Mouse (Mus musculus) heart, adult 18-20 months (tissue): ENCODE results near the gene Rlbp1. TPM values are rescaled to one million over a fixed set of nuclear protein-coding genes. Genes with fewer than 3 reads are reported as not detected.

ENCODE experiments used
- DNase-seq, 2 experiments: peaks; one replicate each; pipeline ENCODE4 v3.0.0; 2021 to 2022; ENCODE audit warnings: mixed read lengths in 1 of 2
- long read RNA-seq, 2 experiments: library from polyadenylated mRNA; stranded (forward); transcript quantifications; one replicate each; pipeline ENCODE4 v2.0.0; 2021
- total RNA-seq, 2 experiments: library from RNA; stranded (reverse); gene quantifications; 2 replicates each; pipeline ENCODE4 v1.2.3; 2021

Rlbp1 gene
- not detected for total RNA-seq
- long read RNA-seq, experiment 1, partial matches to known transcripts, result 0 of 1 reads
- long read RNA-seq, experiment 1, other reads (novel, unspliced or antisense), result 1 of 1 reads
- long read RNA-seq, experiment 2, result 0 reads

DNA sequence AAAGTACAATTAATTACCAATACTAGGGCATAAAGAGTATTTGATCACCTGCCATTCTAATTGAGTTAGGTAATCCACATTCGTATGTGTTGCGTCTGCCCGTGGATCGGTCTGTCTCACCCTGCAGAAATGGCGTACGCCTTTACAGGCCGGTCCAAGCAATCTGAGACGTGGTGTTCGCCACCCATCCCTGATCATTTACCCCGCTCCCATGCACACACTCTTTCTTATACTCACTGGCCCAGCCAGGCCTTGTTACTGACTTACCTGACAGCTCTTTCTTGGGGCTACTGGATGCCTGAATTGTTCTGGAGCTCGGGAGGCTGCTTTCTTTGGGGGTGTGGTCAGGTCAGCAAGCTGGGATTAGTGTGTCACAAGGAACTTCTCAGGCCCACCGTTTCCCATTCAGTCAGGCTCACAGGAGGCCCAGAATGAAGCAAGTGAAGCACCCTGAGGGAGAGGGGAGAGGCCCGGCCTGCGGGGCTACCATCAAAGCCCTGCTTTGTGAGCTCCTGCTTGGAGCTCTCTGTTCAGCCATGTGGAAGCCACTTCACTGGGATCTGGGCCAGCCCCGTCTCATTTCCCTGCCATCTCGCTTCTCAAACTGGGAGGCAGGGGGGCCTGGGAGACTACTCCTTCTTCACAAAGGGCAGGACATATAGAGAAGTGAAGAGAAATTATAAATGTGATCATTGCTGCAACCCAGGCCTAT is at the start of gene Rlbp1:
Gene Rlbp1 (minus strand): TSS at position 627 of the 712 bp plus-strand sequence.
- no peak for DNase-seq

DNA sequence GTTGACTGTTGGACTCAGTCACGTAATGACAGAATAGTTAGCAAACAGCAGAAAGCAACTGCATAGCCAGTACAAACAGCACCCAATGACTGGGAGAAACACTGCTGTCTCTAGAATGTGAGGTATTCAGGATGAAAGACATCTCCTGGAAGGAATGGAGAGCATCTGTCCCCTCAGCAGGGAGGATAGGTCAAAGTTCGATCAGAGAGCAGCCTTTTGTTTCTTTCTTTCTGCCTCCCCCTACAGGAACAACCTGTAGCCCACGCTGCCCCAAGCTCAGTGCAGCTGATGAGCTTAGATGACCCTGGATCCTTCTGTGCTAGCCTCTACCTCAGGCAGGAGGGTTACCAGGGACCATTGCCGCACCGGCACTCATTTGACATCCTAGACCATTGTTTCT is 41.4 kb upstream of the Rlbp1 start:
- DNase-seq, result no peak

DNA sequence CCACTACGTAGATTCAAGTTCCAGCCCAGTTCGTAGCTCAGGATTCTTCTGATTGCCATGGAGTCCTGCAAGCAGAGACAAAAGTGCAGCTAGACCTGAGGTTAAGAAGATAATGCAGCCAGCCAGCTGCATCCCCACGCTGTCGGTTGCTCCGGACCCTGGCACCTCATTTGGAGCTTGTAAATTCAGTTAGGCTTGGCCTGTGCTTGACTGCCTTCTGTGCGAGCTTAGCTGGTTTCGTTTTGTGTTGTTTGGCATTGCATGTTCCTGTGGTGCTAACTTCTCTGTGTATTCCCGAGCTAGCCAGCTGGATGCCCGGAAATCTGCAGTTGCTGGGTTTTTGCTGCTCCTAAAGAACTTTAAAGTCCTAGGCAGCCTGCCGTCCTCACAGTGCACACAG is 39.0 kb upstream of the Rlbp1 start:
- no peak for DNase-seq

DNA sequence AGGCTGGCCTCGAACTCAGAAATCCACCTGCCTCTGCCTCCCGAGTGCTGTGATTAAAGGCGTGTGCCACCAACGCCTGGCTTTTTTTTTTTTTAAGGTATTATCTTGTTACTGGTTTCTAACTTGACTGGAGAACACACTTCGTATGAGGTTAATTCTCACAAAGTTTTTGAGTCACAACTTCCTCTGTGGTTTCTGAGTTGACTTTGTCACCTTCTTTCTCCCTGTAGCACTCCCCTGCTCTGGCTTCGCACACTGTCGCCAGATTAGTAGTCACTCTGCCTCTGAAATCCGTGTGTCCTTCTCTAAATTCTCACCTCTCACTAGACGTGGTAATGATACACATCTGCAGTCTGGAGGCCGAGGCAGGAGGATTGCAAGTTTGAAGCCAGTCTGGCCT is 36.0 kb upstream of the Rlbp1 start:
- no peak for DNase-seq

DNA sequence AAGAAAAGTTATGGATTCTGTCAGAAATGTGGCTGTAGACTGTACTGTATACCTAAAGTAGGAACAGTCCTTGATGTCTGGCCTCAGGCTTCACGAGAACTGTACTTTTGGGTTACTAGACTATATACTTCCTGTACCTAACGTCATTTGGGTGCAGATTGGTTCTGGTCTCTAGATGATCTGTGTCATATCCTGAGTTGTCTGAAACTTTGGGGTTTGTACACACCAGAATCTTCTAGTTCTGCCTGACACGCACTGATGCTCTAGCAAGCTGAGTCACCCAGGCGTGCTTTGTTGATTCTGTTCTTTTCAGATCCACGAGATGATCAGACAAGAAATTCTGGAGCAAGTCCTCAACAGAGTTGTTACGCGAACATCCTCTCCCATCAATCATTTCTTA is 33.1 kb upstream of the Rlbp1 start:
- DNase-seq, result no peak

DNA sequence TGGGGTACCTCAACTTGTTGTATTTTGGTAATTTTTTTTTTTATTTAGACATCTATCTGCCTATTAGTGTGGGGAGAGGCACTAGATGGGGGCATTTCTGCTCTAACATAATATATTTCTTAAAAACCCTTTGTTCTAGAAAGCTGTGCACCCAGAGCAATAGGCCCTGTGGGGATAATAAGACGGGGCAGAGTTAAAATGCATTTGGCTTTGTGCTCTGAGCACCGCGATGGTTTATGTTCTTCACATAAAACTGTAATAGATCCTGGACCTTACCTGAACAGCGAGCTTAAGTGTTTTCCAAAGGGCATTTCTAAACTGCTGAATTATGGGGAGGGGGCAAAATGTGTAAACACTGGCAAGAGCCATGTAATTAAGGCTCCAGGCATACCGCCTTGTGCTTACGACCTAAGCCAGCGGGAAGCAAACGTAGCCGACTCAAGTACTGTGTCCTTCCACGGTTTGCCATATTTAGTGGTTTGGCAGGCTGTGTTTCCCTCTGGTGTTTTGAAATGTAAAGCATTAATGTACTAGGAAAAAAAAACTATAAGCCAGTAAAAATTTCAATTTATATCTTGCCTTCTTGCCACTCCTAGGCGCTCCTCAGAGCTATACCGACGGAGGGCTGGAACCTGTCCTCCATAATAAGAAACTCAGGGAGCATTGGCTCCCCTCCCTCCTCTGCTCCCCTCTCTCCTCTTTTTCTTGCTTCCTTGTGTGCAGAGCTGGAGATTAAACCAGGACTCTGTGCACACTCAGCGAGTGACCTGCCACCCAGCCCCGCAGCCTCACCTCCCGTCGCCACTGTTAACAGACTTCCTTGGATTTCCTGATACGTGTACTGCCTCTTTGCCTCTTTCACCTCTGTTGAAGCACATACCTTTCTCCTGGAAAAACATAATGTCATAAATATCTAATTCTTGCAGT is 27.9 kb upstream of the Rlbp1 start:
- no peak for DNase-seq

DNA sequence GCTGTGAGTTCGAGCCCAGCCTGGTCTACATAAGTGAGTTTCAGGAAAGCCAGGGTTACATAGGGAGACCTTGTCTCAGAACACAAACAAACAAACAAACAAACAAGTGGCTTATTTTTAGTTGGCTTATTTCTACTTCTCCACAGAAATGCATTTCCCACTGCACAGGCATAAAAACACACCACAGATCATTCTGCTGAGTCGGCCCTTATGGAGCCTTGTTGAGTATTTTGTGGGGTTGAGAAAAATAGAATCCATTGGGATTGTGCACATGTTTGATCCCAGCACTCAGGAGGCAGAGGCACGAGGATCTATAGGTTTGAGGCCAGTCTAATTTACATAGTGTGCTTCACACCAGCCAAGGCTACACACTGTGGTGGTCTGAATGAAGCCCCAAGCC is 13.4 kb upstream of the Rlbp1 start:
- no peak for DNase-seq

DNA sequence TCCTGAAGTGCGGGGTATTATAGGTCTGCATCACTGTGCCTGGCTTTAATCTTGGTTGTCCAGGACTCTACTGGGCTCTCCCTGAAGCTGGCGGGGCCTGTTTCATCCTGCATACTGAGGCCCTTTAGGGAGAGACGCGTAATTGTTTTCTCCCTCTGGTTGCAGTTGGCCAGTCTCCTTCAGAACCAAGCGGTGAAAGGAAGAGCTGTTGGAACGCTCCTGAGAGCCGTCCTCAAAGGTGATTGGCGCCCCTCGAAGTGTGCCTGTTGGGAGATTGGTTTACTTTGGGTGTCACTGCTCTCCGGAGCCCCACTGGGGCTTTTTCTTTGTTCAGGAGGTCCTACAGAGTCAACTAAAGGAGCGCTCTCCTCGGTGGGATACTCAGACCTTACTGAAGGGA is 12.1 kb upstream of the Rlbp1 start:
- DNase-seq, result no peak

DNA sequence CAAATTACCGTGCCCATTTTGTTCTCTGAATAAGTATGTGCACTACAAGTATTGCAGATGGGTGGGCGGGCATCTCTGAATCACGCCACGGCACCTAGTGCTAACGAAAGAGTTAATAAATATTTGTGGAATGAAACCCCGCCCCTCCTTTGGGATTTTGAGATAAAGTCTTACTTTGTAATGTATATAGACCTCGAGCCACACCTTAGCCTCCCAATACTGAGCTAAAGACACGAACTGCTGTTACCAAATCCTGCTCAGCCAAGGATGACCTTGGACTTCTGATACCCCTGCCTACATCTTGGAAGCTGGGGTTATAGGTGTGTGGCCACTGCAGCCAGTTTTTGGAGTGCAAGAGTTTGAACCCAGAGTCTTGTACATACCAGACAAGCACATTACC is 11.6 kb upstream of the Rlbp1 start:
- DNase-seq, result no peak

DNA sequence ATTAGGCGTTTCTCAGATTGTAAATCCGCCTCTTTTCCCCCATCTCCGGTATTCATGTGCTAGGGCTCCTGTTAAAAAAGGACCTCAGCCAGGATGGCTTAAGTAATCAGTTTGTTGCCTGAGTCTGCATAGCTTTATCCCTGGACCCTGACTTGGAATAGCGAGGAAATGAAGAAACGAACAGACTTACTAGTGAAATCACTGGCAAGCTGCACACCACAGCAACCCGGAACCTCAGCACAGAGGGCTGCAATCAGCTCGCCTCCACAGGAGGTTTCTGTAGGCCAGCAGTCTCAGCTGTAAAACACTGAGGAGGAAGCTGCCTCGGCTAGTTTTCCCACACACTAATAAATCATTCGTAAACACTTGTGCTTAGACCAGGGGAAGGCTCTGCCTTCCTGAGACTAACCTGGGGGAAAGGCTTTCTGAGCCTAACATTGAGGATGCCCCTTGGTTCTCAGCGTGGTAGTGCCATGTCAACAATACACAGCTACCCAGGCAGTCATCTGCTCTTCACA is 10.7 kb upstream of the Rlbp1 start:
- DNase-seq, result no peak

DNA sequence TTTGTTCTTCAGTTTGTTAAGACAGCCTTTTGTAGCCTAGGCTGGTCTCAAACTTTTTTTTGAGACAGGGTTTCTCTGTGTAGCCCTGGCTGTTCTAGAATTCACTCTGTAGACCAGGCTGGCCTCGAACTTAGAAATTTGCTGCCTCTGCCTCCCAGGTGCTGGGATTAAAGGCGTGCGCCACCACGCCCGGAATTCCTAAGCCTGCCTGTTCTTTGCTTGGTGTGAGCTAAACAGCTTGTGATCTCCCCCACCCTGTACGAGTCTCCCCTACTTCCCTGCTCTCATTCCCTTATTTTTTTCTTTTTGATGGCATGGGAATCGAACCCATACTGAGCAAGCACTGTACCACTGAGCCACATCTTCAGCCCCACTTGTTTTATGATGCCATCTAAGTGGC is 8.3 kb upstream of the Rlbp1 start:
- DNase-seq, result no peak

DNA sequence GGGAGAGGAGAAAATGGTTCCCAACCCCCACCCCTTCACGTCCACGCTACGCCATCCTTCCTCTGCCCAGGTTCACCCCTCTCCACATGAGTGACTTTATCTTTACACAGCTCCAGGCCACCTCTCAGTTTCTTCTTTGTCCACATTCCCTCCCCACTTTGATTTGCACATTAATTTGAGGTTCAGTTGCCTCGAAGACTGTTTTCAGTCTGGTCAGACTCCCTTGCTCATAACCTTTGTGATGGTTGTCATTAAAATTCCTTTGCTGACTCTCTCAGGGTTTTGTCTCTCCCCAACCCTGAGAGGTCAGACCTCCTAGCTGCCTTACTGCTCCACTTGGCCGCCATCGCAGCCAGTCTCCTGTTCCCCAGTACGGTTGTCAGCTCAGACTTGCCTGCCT is 7.8 kb upstream of the Rlbp1 start:
- no peak for DNase-seq

DNA sequence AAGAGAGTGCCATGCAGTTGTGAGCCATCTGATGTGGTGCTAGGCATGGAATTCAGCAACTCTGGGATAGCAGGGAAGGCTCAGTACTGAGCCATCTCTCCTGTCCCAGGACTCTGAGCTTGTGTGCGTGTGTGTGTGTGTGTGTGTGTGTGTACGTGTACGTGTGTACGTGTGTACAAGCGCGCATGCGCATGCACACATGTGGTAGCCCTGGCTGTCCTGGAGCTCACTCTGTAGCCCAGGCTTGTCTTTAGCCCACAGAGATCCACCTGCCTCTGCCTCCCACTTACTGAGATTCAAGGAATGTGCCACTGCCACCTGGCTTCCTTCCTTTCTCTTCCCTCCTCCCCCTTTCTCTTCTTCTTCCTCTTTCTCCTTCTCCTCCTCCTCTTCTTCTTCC is 7.1 kb upstream of the Rlbp1 start:
- DNase-seq, result no peak

DNA sequence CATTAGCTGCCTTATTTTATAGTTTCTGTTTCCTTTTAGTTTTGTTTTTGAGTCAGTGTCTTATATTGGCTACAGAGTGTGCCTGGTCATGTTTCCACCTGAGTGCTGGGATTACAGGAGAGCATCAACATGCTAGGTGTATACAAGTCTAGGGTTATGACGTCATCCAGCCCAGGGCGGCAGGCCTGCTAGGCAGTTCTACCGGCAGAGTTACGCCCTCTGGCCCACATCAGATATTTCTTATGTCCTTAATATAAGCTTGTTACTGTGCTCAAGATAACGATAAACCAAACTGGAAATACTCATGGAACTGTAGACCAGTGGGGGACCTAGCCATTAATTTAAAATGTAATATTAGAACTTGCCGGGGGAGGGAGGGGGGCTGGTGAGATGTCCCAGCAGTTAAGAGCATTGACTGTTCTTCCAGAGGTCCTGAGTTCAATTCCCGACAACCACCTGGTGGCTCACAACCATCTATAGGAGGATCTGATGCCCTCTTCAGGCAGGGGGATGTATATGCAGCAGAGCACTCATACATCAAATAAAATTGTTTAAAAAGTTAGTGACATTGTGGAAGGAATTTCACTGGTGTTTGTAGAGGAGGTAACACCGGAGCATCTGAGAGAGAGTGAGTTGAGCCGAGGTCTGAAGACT is 6.1 kb upstream of the Rlbp1 start:
- DNase-seq, result no peak

DNA sequence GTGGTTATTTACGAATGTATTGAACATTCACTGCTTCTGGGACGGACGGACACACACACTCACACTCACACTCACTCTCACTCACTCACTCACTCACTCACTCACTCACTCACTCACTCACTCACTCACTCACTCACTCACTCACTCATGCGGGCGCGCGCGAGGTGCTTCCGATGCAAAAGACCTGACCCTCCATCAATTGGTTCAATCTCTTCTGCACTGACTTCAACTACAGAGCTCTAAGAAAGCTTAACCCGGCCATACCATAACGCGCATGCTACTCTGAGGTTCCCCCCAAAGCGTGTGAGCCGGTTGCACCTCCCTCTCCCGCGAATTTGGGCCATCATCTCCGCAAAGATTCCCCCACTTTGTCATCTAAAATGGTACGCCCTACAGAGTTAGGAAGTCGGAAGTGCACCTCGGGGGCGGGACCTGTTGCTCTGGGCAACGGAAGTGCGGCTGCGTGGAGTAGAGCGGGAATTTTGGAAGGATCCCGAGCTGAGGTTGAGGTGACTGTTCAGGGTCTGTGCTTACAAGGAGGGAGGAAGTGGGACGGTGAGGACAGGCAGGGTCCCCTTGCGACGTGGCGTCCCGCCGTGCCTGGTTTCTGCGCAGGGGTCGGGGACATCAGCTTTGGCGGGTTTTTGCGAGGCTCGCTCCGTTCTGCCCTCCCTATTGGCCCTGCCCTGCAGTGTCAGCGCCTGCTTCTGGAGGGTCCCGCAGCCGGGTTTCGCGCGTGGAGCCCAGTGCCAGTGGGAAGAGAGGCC is 5.2 kb upstream of the Rlbp1 start, which contains the start of gene Fanci:
Gene Fanci (plus strand): TSS at position 47 of the 767 bp plus-strand sequence.
- peak; percentile 94 to 99 for DNase-seq

DNA sequence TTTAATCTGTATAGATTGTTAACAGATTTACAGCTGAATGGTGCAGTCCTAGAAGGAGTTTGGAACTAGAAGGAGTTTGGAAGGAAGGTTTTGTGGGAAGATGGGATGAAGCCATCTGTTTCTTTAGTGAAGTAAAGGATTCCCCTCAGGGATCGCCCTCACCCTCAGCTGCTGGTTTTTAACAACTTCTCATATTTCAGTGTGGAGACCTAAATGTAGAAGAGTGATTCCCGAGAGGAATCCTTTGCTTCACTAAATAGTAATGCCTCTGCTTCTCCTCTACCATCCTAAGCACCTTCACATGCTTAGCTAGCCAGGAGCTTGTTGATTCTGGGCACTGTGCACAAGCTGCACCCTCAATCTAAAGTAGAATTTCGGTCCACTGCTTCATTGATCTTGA is 4.6 kb upstream of the Rlbp1 start:
- no peak for DNase-seq

DNA sequence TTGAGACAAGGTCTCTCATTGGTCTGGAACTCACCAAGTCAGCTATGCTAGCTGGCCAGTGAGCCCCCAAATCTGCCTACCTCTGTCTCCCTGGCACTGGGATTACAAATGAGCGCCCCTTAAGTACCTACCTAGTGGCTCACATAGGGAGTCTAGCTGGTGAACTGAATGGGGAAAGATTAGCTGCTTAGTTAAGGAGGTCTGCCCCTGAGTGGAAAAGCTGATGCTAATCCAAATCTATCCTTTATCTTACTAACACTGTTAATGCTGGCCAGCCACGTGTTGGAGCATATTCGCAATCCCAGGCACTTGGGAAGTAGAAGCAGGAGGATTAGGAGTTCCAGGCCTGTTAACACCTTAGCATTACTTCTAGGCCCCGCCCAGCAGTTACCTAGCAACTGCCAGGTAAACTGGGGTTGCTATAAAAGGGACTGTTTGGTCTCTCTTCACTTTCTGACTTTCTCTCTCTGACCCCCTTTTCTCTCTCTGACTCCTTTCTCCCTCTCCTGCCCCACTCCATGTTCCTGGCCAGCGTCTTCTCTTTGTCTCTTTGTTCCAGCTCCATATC is 3.4 kb upstream of the Rlbp1 start:
- no peak for DNase-seq

DNA sequence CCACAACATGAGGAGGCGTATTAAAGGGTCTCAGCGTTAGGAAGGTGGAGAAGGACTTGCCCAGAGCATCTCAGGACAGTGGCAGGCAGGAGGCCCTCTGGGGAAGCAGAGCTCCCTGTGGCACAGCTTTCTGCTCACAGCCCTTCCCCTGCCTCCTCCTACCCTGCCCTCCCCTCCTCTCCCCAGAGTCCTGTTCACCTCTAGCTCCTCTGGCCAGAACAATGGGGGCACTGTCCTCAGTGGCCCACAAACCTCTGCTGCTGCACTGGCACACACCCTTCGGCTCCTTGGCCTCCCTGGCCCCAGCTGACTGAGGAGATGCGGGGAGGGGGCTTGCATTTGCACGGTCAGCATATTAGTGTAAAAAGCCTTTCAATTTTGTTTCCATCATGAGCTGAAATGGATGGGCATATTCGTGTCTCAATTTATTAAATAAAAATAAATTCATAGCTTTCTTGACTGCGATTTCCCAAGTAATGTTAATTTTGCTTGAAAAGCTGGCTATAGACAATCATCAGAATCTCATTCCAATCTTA is 1.9 kb upstream of the Rlbp1 start:
- no peak for DNase-seq

DNA sequence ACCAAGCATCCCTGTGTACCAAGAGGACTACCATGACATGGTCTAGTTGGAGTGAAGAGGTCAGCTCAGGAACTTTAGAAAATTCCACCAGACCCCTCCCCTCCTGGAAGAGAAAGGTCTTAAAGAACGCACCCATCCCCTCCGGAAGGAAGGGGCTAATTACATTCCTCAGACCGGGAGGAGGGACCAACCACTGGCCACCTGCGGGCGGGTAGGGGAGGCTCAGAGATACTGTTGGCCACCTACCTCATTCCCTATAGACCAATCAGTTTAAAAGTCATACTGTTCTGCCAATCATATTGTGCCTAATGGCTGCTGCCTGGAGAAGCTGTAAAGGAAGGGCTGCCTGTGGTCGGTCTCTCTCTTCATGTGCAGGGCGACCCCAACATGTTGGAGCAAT is 1.1 kb upstream of the Rlbp1 start:
- DNase-seq, result no peak

DNA sequence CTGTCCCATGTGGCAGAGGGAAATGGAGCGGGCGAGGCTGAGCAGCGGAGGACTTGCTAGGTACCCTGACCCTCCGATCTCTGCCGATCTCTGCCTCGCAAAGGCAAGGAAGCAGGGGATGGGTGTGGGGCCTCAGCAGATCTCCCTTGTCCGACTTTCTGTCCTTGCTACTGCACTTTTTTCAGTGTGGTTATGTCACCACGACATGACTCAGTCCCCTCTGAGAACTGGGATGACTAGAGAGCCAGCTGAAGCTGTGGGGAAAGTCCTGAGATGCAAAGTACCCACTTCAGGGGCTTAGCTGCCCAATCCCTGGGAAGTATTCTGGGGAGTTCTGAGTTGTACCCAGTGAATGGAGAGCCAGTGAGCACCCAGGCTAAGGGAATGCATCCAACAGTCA is 292 bp upstream of the Rlbp1 start:
- DNase-seq, result no peak
